Mouse (Mus musculus) hindbrain, embryonic 14.5 days (tissue): ENCODE results near the gene B3galt6. TPM values are rescaled to one million over a fixed set of nuclear protein-coding genes. Genes with fewer than 3 reads are reported as not detected.

Experiments
- ATAC-seq: fragments of 200-750 bp; cut with Nextera tagmentation; 2 replicates; pipeline ENCODE4 v1.8.0; 2017; ENCODE audit warnings: moderate number of reproducible peaks, mild to moderate bottlenecking, moderate TSS enrichment, moderate library complexity; ENCODE audit not compliant: low FRiP score
- DNase-seq: peaks from one replicate; pipeline ENCODE4 v3.0.0-alpha.2; 2015; ENCODE audit warnings: low spot score
- H3K27ac ChIP-seq: fragments of 300-500 bp; sonication (generic); 2 replicates; pipeline ENCODE4 v1.5.1; 2014; ENCODE audit warnings: mild to moderate bottlenecking, moderate library complexity
- H3K27me3 ChIP-seq: fragments of 300-500 bp; sonication (generic); 2 replicates; pipeline ENCODE4 v1.6.1; 2014; ENCODE audit warnings: mild to moderate bottlenecking, low read length, mixed read lengths; ENCODE audit not compliant: control insufficient read depth, insufficient read depth
- H3K36me3 ChIP-seq: fragments of 300-500 bp; sonication (generic); replicated peaks from 2 replicates; pipeline ENCODE4 v1.6.1; 2014; ENCODE audit not compliant: control insufficient read depth, insufficient read depth
- H3K4me1 ChIP-seq: fragments of 300-500 bp; sonication (generic); replicated peaks from 2 replicates; pipeline ENCODE4 v1.6.1; 2014; ENCODE audit warnings: antibody characterized with exemption, low read length, mixed read lengths; ENCODE audit not compliant: control insufficient read depth, insufficient read depth
- H3K4me2 ChIP-seq: fragments of 300-500 bp; sonication (generic); replicated peaks from 2 replicates; pipeline ENCODE4 v1.6.1; 2014; ENCODE audit warnings: mild to moderate bottlenecking, moderate library complexity
- H3K4me3 ChIP-seq: fragments of 300-500 bp; sonication (generic); replicated peaks from 2 replicates; pipeline ENCODE4 v1.5.1; 2014; ENCODE audit warnings: mild to moderate bottlenecking, low read length
- H3K9ac ChIP-seq: fragments of 300-500 bp; sonication (generic); 2 replicates; pipeline ENCODE4 v1.6.1; 2014
- H3K9me3 ChIP-seq: fragments of 300-500 bp; sonication (generic); 2 replicates; pipeline ENCODE4 v1.6.1; 2016; ENCODE audit warnings: low read length; ENCODE audit not compliant: control insufficient read depth
- WGBS: fragments of 180-500 bp; shearing (Covaris S2); extraction: QIAGEN DNeasy Blood & Tissue Kit; methylation state at CpG from one replicate; pipeline ENCODE4 v1.1.7; 2014; 5-methylcytosine and 5-hydroxymethylcytosine counted together
- polyA plus RNA-seq: library from polyadenylated mRNA; unstranded; fragments of >200 nt; fragmentation: Nextera tagmentation; extraction: Ambion mirVana; gene quantifications from 2 replicates; pipeline ENCODE4 v1.2.1, GENCODE M21; 2014

B3galt6 gene
- polyA plus RNA-seq, 1 experiment from 2014 or later, result 38.4 TPM

- Histone ChIP-seq H3K4me1 (peaks cover 10% of the 10 kb centered on the region), H3K9ac (no peak within 1 kb of the TSS), H3K36me3 (peaks cover 17% of the 10 kb centered on the region), H3K4me2 (no peak within 1 kb of the TSS), H3K27ac (no peak within 1 kb of the TSS), H3K27me3 (no peaks in the 10 kb centered on the region), H3K9me3 (no peaks in the 10 kb centered on the region), H3K4me3 (no peak within 1 kb of the TSS)
- 72% methylated on average over 4 of the region's 4 CpGs for WGBS
- ATAC-seq, result no peak
- no peak for DNase-seq
Measured at GRCm38 (mm10) chr4:156026013-156026412, 33.6 kb upstream of the B3galt6 start, which contains the start of gene Tnfrsf18. Gene Tnfrsf18 (plus strand): TSS chr4:156026164.

DNA sequence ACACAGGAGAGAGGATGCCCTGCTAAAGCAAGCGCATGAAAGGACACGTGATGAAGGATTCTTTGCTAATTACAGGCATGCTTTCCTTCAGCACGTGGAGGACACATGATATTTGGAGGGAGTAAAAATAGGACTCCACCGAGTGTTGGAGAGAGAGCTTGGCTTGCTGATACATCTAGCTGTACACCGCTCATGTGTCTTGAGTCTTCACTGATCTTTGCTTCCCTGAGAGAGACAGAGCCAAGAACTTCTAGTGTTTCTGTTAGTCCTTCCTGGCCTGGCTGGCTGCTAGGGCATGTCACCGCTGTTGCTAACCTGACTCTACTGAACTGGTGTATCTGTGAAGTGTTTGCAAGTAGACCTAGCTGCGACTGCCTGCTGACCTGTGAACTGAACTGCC is 31.7 kb upstream of the B3galt6 start:
- 96% methylated on average over 7 of the region's 7 CpGs for WGBS
- no peak overlapping the region for H3K4me2 ChIP-seq
- H3K27ac ChIP-seq, result no peak overlapping the region
- H3K4me3 ChIP-seq, result no peak overlapping the region
- no peak overlapping the region for H3K9ac ChIP-seq
- no peaks in the 10 kb centered on the region for H3K4me1 ChIP-seq
- DNase-seq, result no peak
- no peaks in the 10 kb centered on the region for H3K9me3 ChIP-seq
- no peak for ATAC-seq
- peaks cover 19% of the 10 kb centered on the region for H3K36me3 ChIP-seq
- no peaks in the 10 kb centered on the region for H3K27me3 ChIP-seq

GRCm38 (mm10) chr4:156023520-156023919 is 31.1 kb upstream of the B3galt6 start:
- H3K36me3 ChIP-seq, result peaks cover 16% of the 10 kb centered on the region
- DNase-seq, result no peak
- 88% methylated on average over 9 of the region's 9 CpGs for WGBS
- ATAC-seq, result no peak
- H3K4me2 ChIP-seq, result no peak overlapping the region
- H3K9me3 ChIP-seq, result no peaks in the 10 kb centered on the region
- H3K27ac ChIP-seq, result no peak overlapping the region
- H3K4me1 ChIP-seq, result no peaks in the 10 kb centered on the region
- no peak overlapping the region for H3K4me3 ChIP-seq
- no peaks in the 10 kb centered on the region for H3K27me3 ChIP-seq
- no peak overlapping the region for H3K9ac ChIP-seq

DNA sequence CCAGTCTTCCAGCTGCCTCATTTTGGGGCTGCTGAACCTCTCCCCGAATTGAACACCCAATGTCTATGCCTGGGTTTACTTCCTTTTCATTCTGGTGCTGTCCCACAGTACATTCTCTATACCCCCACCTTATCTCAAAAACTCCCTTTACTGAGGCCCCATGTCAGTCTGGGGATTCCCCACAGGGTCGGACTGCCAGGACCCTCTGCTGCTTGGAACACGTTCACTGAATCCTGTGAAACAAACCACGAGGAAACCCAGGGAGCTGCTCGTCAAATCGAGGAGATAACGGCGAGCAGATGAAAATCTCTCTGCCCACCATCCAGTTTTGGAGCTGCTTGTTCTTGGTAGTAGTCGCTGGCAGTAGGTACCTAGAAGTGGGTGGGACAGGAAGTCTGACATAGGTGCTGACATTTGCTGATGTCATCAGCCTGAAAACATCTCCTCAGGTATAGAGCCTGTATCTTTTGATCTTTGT is 29.5 kb upstream of the B3galt6 start:
- Histone ChIP-seq H3K27ac (no peak overlapping the region), H3K9ac (no peak overlapping the region), H3K36me3 (peaks cover 3% of the 10 kb centered on the region; the same call in 1 of the 2 replicates), H3K9me3 (no peaks in the 10 kb centered on the region), H3K27me3 (no peaks in the 10 kb centered on the region), H3K4me3 (no peak overlapping the region), H3K4me1 (no peaks in the 10 kb centered on the region), H3K4me2 (no peak overlapping the region)
- no peak for ATAC-seq
- no peak for DNase-seq
- 84% methylated on average over 9 of the region's 9 CpGs for WGBS

DNA sequence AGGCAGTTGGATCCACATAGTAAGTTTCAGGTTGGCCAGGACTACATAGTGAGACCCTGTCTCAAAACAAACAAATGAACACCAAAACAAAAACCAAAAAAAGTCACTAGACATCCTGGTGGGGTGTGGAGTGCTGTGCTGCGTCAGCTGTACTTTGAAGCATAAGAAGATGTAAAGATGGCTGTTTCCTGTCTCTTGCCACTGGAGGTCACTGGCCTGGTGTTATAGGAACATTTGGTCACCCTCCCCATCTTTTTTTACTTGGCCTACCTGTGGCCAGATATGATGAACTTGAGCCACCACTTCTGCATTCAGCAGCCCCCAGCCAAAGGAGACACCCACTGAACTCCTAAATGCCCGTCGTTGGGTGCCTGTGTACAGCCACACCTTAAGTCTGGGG is 28.9 kb upstream of the B3galt6 start:
- Histone ChIP-seq H3K9me3 (no peaks in the 10 kb centered on the region), H3K4me2 (no peak overlapping the region), H3K4me3 (no peak overlapping the region), H3K27ac (no peak overlapping the region), H3K9ac (no peak overlapping the region), H3K27me3 (no peaks in the 10 kb centered on the region), H3K4me1 (no peaks in the 10 kb centered on the region), H3K36me3 (peaks cover 5% of the 10 kb centered on the region; the same call in 1 of the 2 replicates)
- DNase-seq (no peak), ATAC-seq (no peak)
- WGBS, result 76% methylated on average over 3 of the region's 3 CpGs

DNA sequence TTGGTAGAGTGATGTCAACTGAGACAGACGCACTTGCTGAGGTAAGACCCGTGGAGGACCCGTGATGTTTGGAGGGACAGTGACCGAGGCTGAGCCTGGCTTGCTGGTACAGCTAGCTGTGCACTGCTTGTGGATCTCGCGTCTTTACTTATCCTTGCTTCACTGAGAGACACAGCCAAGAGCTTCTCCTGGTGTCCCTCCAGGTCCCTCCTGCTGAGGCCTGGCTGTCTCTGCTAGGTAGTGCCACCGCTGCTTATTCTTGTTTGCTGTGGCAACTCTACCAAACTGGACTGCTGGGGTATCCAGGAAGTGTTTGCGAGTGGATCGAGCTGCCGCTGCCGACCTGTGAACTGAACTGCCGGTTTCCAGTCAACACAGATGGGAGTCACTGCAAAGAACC is 27.3 kb upstream of the B3galt6 start:
- WGBS, result 88% methylated on average over 12 of the region's 12 CpGs
- DNase-seq, result no peak

GRCm38 (mm10) chr4:156014436-156014835 is 22.0 kb upstream of the B3galt6 start:
- Histone ChIP-seq H3K9ac (no peak overlapping the region), H3K4me2 (no peak overlapping the region), H3K36me3 (peaks cover 51% of the 10 kb centered on the region), H3K9me3 (no peaks in the 10 kb centered on the region), H3K4me3 (no peak overlapping the region), H3K4me1 (no peaks in the 10 kb centered on the region), H3K27ac (no peak overlapping the region), H3K27me3 (no peaks in the 10 kb centered on the region)
- ATAC-seq, result no peak
- DNase-seq, result no peak
- WGBS, result 96% methylated on average over 2 of the region's 2 CpGs

More for the DNA sequence above, 27.3 kb upstream of the B3galt6 start:
- Histone ChIP-seq H3K4me1 (no peaks in the 10 kb centered on the region), H3K27ac (no peak overlapping the region), H3K9me3 (no peaks in the 10 kb centered on the region), H3K27me3 (no peaks in the 10 kb centered on the region), H3K36me3 (peaks cover 12% of the 10 kb centered on the region; the same call in 1 of the 2 replicates), H3K4me3 (no peak overlapping the region), H3K9ac (no peak overlapping the region), H3K4me2 (no peak overlapping the region)
- ATAC-seq, result no peak

- H3K27ac ChIP-seq, result no peak within 1 kb of the TSS
- H3K4me2 ChIP-seq, result no peak within 1 kb of the TSS
- no peak within 1 kb of the TSS for H3K9ac ChIP-seq
- H3K4me3 ChIP-seq, result no peak within 1 kb of the TSS
- WGBS, result 86% methylated on average over 8 of the region's 8 CpGs
- H3K4me1 ChIP-seq, result no peaks in the 10 kb centered on the region
- H3K27me3 ChIP-seq, result no peaks in the 10 kb centered on the region
- DNase-seq, result no peak
- H3K9me3 ChIP-seq, result no peaks in the 10 kb centered on the region
- no peak for ATAC-seq
- peaks cover 59% of the 10 kb centered on the region for H3K36me3 ChIP-seq
Measured at GRCm38 (mm10) chr4:156013637-156014036, 21.2 kb upstream of the B3galt6 start, which contains the start of gene Tnfrsf4. Gene Tnfrsf4 (plus strand): TSS chr4:156013843.

- Histone ChIP-seq H3K9ac (no peak overlapping the region), H3K4me3 (no peak overlapping the region), H3K27me3 (no peaks in the 10 kb centered on the region), H3K4me1 (no peaks in the 10 kb centered on the region), H3K27ac (no peak overlapping the region), H3K9me3 (no peaks in the 10 kb centered on the region), H3K4me2 (no peak overlapping the region), H3K36me3 (peaks cover 98% of the 10 kb centered on the region)
- ATAC-seq (no peak), DNase-seq (no peak)
- 97% methylated on average over 4 of the region's 4 CpGs for WGBS
Measured at GRCm38 (mm10) chr4:156008369-156008768, 15.9 kb upstream of the B3galt6 start.

DNA sequence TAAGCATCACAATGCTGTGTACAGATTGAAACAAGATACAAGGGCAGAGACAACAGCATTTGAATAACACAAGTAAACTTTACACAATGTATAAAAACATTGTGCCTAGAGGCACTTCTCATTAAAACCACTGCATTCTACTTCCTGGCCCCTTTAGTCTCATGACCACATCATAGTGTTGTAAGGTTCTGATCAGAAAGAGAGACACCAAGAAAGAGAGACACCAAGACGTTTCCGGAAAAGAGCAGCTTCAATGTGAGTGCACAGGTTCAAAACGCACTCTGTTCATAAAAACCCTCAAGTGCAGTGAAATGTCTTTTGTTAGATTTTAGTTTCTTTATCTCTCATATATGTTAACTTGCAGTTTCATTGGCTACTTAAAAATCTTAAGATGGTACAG is 11.7 kb upstream of the B3galt6 start:
- Histone ChIP-seq H3K27ac (no peak overlapping the region), H3K4me1 (no peaks in the 10 kb centered on the region), H3K9ac (no peak overlapping the region), H3K9me3 (no peaks in the 10 kb centered on the region), H3K36me3 (peaks cover 96% of the 10 kb centered on the region), H3K4me3 (no peak overlapping the region), H3K27me3 (no peaks in the 10 kb centered on the region), H3K4me2 (no peak overlapping the region)
- 95% methylated on average over 3 of the region's 3 CpGs for WGBS
- DNase-seq, result no peak
- no peak for ATAC-seq
